Mouse (Mus musculus) large intestine, adult 2 months (tissue): ENCODE measurements around the gene Olfr1330. TPM values are rescaled to one million over a fixed set of nuclear protein-coding genes. Genes with fewer than 3 reads are reported as not detected.
"Not testable (repeated sequence)": the region's sequence is repeated elsewhere in the genome, so short reads cannot be mapped to it uniquely, and the experiment has no call there.

Experiments
- DNase-seq: peaks from one replicate; pipeline ENCODE4 v3.0.0-alpha.2; 2012; ENCODE audit warnings: low read depth, low spot score
- WGBS: fragments of 180-500 bp; shearing (Covaris S2); methylation state at CpG from one replicate; pipeline ENCODE4 v1.1.7; 2018; 5-methylcytosine and 5-hydroxymethylcytosine counted together
- polyA plus RNA-seq: library from polyadenylated mRNA; depleted of rRNA; stranded (reverse); fragments of >200 nt; gene quantifications from 2 replicates; pipeline ENCODE4 v1.2.3, GENCODE M21; 2012; rRNA removed

The Olfr1330 gene
- polyA plus RNA-seq: not detected in 2 replicates

DNA sequence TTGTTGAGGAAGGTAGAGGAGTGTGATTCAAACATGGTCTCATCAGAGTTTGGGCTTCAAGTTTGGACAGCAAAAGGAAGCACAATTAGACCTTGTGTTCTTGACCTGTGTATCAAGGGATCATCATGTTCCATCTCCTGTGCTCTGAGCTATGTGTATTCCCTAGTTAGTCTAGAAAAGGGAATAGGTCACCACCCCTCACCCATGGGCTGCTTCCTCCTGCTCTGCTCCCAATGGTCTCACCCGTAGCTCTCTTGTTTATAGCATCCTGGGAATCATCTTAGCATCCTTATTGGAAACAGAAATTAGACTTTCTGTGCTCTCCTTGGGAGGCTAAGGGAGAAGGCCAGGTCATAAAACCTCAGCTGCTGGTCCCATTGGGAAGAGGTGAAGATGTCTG is at the start of gene Olfr1330:
Gene Olfr1330, plus strand, starts transcription at position 301 of the 400 bp plus-strand sequence.
- DNase-seq: no peak
- WGBS: 66% methylated on average over 1 of the region's 1 CpGs

GRCm38 (mm10) chr4:118861791-118862190 is 26.6 kb upstream of the Olfr1330 start:
- no peak for DNase-seq
- WGBS: 79% methylated on average over 1 of the region's 1 CpGs

DNA sequence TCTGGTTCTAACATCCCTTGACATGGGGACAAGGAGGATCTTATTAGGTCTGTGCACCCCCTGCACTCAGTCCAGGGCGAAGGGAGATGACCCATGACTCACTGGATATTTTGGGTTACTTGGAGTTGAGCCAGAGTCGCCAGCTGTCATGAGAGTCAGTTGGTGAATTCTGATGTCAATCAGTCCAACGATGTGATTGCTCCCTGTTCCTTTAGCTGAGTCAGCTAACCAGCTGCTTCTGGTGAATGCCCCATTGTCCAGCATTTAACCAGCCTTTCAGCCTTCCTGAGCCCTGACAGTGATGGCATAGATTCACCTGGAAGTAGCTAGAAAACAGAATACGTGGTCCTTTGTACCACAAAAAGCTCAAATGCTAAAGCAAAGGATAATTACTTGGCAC is 25.7 kb upstream of the Olfr1330 start:
- no peak for DNase-seq
- WGBS: 47% methylated on average over 4 of the region's 4 CpGs

DNA sequence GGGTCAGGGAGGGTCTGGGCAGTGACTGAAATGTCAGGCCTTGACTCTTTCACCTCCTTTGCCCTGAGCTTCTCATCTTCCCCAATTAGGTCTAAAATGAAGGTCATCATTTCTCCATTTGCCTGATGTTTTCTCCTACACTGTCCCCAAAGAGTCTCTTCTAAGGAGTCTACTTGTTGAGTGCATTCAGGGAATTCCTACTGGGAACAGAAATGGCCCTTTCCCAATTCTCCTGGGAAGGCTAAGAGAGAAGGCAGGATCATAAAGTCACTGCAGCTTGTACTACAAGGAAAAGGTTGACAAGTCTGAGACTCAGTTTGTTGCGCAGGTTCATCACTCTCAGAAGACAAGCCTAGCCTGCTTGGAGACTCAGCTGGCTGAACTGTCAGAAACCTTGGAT is 24.0 kb upstream of the Olfr1330 start, which contains the start of gene Olfr1331:
Gene Olfr1331, plus strand, starts transcription at position 301 of the 400 bp plus-strand sequence.
- 84% methylated on average over 1 of the region's 1 CpGs for WGBS

GRCm38 (mm10) chr4:118867566-118867965 is 20.8 kb upstream of the Olfr1330 start:
- no peak for DNase-seq

More for the DNA sequence above, 24.0 kb upstream of the Olfr1330 start, which contains the start of gene Olfr1331:
- no peak for DNase-seq

DNA sequence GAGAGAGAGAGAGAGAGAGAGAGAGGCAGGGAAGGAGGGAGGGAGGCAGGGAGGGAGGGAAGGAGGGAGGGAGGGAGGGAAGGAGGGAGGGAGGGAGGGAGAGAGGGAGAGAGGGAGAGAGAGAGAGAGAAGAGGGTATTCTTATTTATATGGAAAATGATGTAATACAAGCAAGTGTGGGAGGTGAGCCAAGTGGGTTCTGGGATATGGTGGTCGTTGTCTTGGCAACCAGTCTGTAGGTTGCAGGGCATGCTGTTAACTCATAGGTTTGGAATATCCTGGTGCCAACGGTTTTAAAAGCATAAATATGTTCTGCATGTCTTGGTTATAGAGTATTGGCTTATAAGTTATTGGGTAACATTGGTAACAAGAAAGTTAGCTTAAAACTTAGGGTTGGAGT is 13.6 kb downstream of the Olfr1330 start:
- 52% methylated on average over 2 of the region's 2 CpGs for WGBS
- no peak for DNase-seq

DNA sequence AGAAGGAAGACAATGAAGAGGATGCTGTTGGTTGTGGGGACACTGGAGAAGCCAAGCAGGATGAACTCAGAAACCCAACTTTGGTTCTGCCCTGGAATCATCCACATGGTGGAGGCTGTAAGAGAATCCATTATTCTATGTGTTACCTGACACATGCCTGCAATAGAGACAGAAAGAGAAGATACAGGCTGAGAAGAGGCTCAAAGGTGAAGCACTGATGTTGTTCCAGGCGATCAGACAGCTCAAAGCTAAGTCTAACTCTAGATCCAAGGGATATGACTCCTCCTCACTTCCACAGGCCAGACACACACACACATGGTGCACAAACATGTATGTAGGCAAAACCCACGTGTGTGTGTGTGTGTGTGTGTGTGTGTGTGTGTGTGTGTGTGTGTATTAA is 29.0 kb downstream of the Olfr1330 start, which contains the start of gene Olfr1329:
Gene Olfr1329, minus strand, starts transcription at position 101 of the 400 bp plus-strand sequence.
- 39% methylated on average over 2 of the region's 2 CpGs for WGBS

GRCm38 (mm10) chr4:118931326-118931725 is 42.9 kb downstream of the Olfr1330 start:
- WGBS: 83% methylated on average over 3 of the region's 3 CpGs
- not testable (repeated sequence) for DNase-seq

More for the DNA sequence above, 29.0 kb downstream of the Olfr1330 start, which contains the start of gene Olfr1329:
- not testable (repeated sequence) for DNase-seq

GRCm38 (mm10) chr4:118938512-118938911 is 50.1 kb downstream of the Olfr1330 start, which contains the start of gene Olfr1328:
Olfr1328 (minus strand) TSS chr4:118938612.
- 69% methylated on average over 2 of the region's 2 CpGs for WGBS
- no peak for DNase-seq

Other genes starting within 250 kb of the Olfr1330 start
- not detected in 2 replicates for gene Olfr62, start 229.6 kb upstream of the Olfr1330 start, polyA plus RNA-seq
- 0.26 TPM in 1 of 2 replicates, not detected in the other for gene Olfr1342, start 195.8 kb upstream of the Olfr1330 start, polyA plus RNA-seq
- gene Olfr1341, start 185.1 kb upstream of the Olfr1330 start, polyA plus RNA-seq: not detected in 2 replicates
- gene Olfr1340, start 168.5 kb upstream of the Olfr1330 start, polyA plus RNA-seq: not detected in 2 replicates
- not detected in 2 replicates for gene Olfr1339, start 156.4 kb upstream of the Olfr1330 start, polyA plus RNA-seq
- not detected in 2 replicates for gene Olfr1338, start 129.9 kb upstream of the Olfr1330 start, polyA plus RNA-seq
- not detected in 2 replicates for gene Olfr1337, start 106.0 kb upstream of the Olfr1330 start, polyA plus RNA-seq
- gene Olfr1335, start 78.7 kb upstream of the Olfr1330 start, polyA plus RNA-seq: not detected in 2 replicates
- gene Olfr1333, start 52.3 kb upstream of the Olfr1330 start, polyA plus RNA-seq: not detected in 2 replicates
- gene Olfr1331, start 23.9 kb upstream of the Olfr1330 start, polyA plus RNA-seq: not detected in 2 replicates
- gene Olfr1329, start 28.9 kb downstream of the Olfr1330 start, polyA plus RNA-seq: not detected in 2 replicates
- not detected in 2 replicates for gene Olfr1328, start 50.0 kb downstream of the Olfr1330 start, polyA plus RNA-seq
- 0.05 TPM in 1 of 2 replicates, not detected in the other for gene Lao1, start 73.0 kb downstream of the Olfr1330 start, polyA plus RNA-seq
- gene Slc2a1, start 220.1 kb downstream of the Olfr1330 start, polyA plus RNA-seq: 21.0 and 22.4 TPM in 2 replicates